Mouse (Mus musculus): ENCODE measurements around the gene Il1r2. TPM values are rescaled to one million over a fixed set of nuclear protein-coding genes. Genes with fewer than 3 reads are reported as not detected.

Il1r2 gene
- polyA plus RNA-seq (2012), result 0.60 and 0.88 TPM in 2 replicates

GRCm38 (mm10) chr1:40073779-40074178 lies at the start of gene Il1r2:
TSS of gene Il1r2 (plus strand) at chr1:40074079.

Other genes starting within 250 kb of the Il1r2 start
- gene Map4k4, start 173.2 kb upstream of the Il1r2 start, polyA plus RNA-seq (2012), result 53.9 and 75.8 TPM in 2 replicates
- gene Il1r1, start 151.0 kb downstream of the Il1r2 start, polyA plus RNA-seq (2012), result 0.51 and 2.3 TPM in 2 replicates

Measured in megakaryocyte-erythroid progenitor cell, adult 5 weeks (primary cell).